ENCODE assay signal across 8 mouse cellular contexts in the genomic region with DNA sequence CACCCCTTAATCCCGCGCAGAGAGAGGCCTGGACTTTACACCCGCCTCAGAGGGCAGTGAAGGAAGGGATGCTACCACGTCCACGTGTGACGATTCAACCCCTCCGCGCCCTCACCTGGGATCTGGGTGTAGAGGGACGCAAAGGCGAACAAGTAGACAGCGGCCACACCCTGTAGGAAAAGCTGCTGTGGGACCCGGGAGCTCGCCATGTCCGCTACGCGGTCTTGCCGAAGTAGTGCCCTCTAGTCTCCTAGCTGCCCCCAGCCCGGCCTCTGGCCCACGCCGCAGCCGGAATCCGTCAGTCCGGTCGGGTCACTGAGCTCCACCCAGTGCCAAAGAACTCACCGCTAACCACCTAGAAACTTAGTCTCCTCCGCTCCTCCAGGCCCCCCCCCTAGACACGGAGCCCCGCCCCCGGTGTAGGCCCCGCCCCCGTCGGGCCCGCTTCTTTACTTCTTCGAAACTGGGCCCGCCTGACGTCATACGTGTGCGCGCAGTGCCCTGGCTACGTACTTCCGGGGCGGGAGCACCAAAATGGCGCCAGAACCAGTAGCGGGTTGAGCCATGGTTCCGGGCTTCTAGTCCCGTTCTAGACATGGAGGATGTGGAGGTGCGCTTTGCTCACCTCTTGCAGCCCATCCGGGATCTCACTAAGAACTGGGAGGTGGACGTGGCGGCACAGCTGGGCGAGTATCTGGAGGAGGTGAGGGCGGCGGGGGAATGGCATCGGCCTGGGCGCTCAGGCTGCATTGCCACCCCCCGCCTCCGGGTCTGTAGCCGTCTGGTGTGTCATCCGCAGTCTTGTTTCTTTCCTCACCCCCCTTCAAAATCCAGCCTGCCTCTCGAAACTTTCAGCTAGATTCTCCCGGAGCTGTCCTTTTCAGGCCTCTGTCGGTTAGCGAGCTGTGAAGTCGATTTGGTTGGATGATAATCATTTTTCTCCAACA. TPM values are rescaled to one million over a fixed set of nuclear protein-coding genes. Genes with fewer than 3 reads are reported as not detected.
DNase-seq lines count a peak whose midpoint lies in the region; ATAC-seq lines count a peak whose summit lies in the region.

A gene (minus strand): TSS at position 419 of the 947 bp plus-strand sequence.
A gene (plus strand): TSS at position 479 of the 947 bp plus-strand sequence.

- peak; percentile 92 for ATAC-seq in inflammation-experienced regulatory T-cells, adult 6 months
- ATAC-seq in megakaryocyte-erythroid progenitor cell, adult 5-6 weeks (replicated peaks; ENCODE audit: low FRiP score, low TSS enrichment, poor library complexity, severe bottlenecking): peak; percentile 74

- DNase-seq in adipocyte (ENCODE audit: low spot score): peak; percentile 97
- peak; percentile 99 for DNase-seq in embryo, embryonic 10 days (ENCODE audit: low spot score)
- DNase-seq in gastrocnemius, postnatal 14 days: peak; percentile 95
- peak; percentile 92 to 96 for DNase-seq in left cerebral cortex, postnatal 10 days (ENCODE audit: extremely low spot score in 1 of 2, low spot score in 2 of 2)
- peak; percentile 92 for DNase-seq in right cerebral cortex, postnatal 25 days
- peak; percentile 91 to 95 for DNase-seq in urinary bladder, postnatal 4 days (ENCODE audit: low spot score in 2 of 2)

- intact Hi-C loops in gastrocnemius, postnatal 14 days (cut with DNase I; ENCODE audit: low total_unique reads): no loop called here
- intact Hi-C loops in left cerebral cortex, postnatal 10 days (cut with DNase I): no loop called here

RNA-seq across cellular contexts. Expression of the first gene that starts in this region (rescaled TPM):
- total RNA-seq in gastrocnemius, postnatal 14 days (2021): 10 to 100 TPM; 16.9 to 18.3 TPM
- 10 to 100 TPM; 24.7 to 44.0 (median 34.7) TPM for polyA plus RNA-seq in inflammation-experienced regulatory T-cells, adult 6 months (2017; shearing (Covaris generic))
- 10 to 100 TPM; 17.2 to 23.0 TPM for total RNA-seq in left cerebral cortex, postnatal 10 days (2021)
- 30.5 and 38.1 TPM in 2 replicates for total RNA-seq in megakaryocyte-erythroid progenitor cell, adult 5-6 weeks (2014; fragmentation: Nextera tagmentation)
- 6.5 and 8.2 TPM in 2 replicates for total RNA-seq in megakaryocyte-erythroid progenitor cell, adult 5-6 weeks (2017)

RNA-seq across cellular contexts. Expression of the second gene that starts in this region (rescaled TPM):
- 10 to 100 TPM; 39.0 to 40.8 TPM for total RNA-seq in gastrocnemius, postnatal 14 days (2021)
- polyA plus RNA-seq in inflammation-experienced regulatory T-cells, adult 6 months (2017; shearing (Covaris generic)): 100 to 1,000 TPM; 145 to 237 (median 180) TPM
- total RNA-seq in left cerebral cortex, postnatal 10 days (2021): 10 to 100 TPM; 88.3 to 93.1 TPM
- total RNA-seq in megakaryocyte-erythroid progenitor cell, adult 5-6 weeks (2014; fragmentation: Nextera tagmentation): 144 and 155 TPM in 2 replicates
- 88.3 and 91.2 TPM in 2 replicates for total RNA-seq in megakaryocyte-erythroid progenitor cell, adult 5-6 weeks (2017)

Comparison
In these comparisons a context has a peak if more than half of its experiments do, and no peak if none do; other contexts are left out.
1. Peak in every context shown above with its lines: DNase-seq and ATAC-seq.